In genomic region chr11:114785892-114786291, GRCm38 (mm10) we compare ENCODE assay signal across 10 mouse cellular contexts. TPM values are rescaled to one million over a fixed set of nuclear protein-coding genes. Genes with fewer than 3 reads are reported as not detected.
DNase-seq lines count a peak whose midpoint lies in the region; ATAC-seq and TF ChIP-seq lines count a peak whose summit lies in the region.
"Had no signal": no experiment of that assay in that cellular context is flagged by ENCODE, and none has a peak within 500 bp of the region (broad histone marks: within the 10 kb centered on the region; RNA-seq: fewer than 3 reads in every experiment).

No protein-coding gene starts in this region.

- no peak for TF ChIP-seq POLR2A in olfactory bulb, adult 2 months (IDR thresholded peaks at IDR 0.05; ENCODE audit: insufficient read depth, low read depth, low read length)

- no peak overlapping the region for H3K4me3 ChIP-seq in liver, embryonic 11.5 days (ENCODE audit: low read depth, low read length)
- H3K4me3 ChIP-seq in liver, postnatal 0 days (ENCODE audit: low read depth, low read length), result no peak overlapping the region
- no peak overlapping the region; the same call in 1 of the 2 replicates for H3K4me3 ChIP-seq in forebrain, embryonic 11.5 days (ENCODE audit: low read depth, low read length)
- H3K4me3 ChIP-seq in intestine, embryonic 15.5 days (replicated peaks), result peak overlapping the region; percentile 28
- peak overlapping the region; percentile 35 for H3K4me3 ChIP-seq in olfactory bulb, adult 2 months (ENCODE audit: insufficient read depth, low read depth, low read length)
- H3K4me3 ChIP-seq: liver, embryonic 15.5 days had no signal

- no peak for TF ChIP-seq CTCF in liver, postnatal 0 days (IDR thresholded peaks at IDR 0.05; ENCODE audit: low read depth)
- TF ChIP-seq CTCF in olfactory bulb, adult 2 months (IDR thresholded peaks at IDR 0.05; ENCODE audit: insufficient read depth, low read depth, low read length), result no peak

- no peaks in the 10 kb centered on the region for H3K9me3 ChIP-seq in liver, embryonic 11.5 days (ENCODE audit: control insufficient read depth, low read length)
- no peaks in the 10 kb centered on the region for H3K9me3 ChIP-seq in liver, postnatal 0 days (ENCODE audit: low read length)
- H3K9me3 ChIP-seq in forebrain, embryonic 11.5 days (ENCODE audit: control insufficient read depth, low read length), result no peaks in the 10 kb centered on the region
- no peaks in the 10 kb centered on the region for H3K9me3 ChIP-seq in intestine, embryonic 15.5 days
- H3K9me3 ChIP-seq: liver, embryonic 15.5 days had no signal

- H3K4me2 ChIP-seq in liver, embryonic 11.5 days, result peak overlapping the region; percentile 52
- no peak overlapping the region for H3K4me2 ChIP-seq in liver, postnatal 0 days (ENCODE audit: low read depth, low read length)
- H3K4me2 ChIP-seq in forebrain, embryonic 11.5 days (ENCODE audit: low read depth, low read length, severe bottlenecking), result peak overlapping the region; percentile 49
- H3K4me2 ChIP-seq in intestine, embryonic 15.5 days (replicated peaks), result peak overlapping the region; percentile 59
- H3K4me2 ChIP-seq: liver, embryonic 15.5 days had no signal

- no peak for DNase-seq in liver, embryonic 11.5 days (ENCODE audit: low spot score)
- no peak for DNase-seq in liver, postnatal 0 days
- DNase-seq in forebrain, embryonic 11.5 days (ENCODE audit: low spot score), result no peak
- DNase-seq in ovary, postnatal 36 days (ENCODE audit: low spot score), result no peak
- no peak for DNase-seq in layer of hippocampus, postnatal 14 days (ENCODE audit: low spot score in 2 of 2)

- no peak overlapping the region for H3K9ac ChIP-seq in liver, embryonic 11.5 days (ENCODE audit: low read depth, low read length)
- no peak overlapping the region for H3K9ac ChIP-seq in liver, postnatal 0 days (replicated peaks)
- peak overlapping the region; percentile 47 for H3K9ac ChIP-seq in forebrain, embryonic 11.5 days (ENCODE audit: low read length)
- no peak overlapping the region for H3K9ac ChIP-seq in intestine, embryonic 15.5 days
- H3K9ac ChIP-seq: liver, embryonic 15.5 days had no signal

- H3K4me1 ChIP-seq in liver, embryonic 11.5 days (replicated peaks; ENCODE audit: control insufficient read depth, insufficient read depth, low read length), result peaks cover 6% of the 10 kb centered on the region
- H3K4me1 ChIP-seq in liver, postnatal 0 days (ENCODE audit: insufficient read depth), result peaks cover 7% of the 10 kb centered on the region; the same call in 1 of the 2 replicates
- H3K4me1 ChIP-seq in forebrain, embryonic 11.5 days (replicated peaks; ENCODE audit: control insufficient read depth, insufficient read depth, low read length), result peaks cover 8% of the 10 kb centered on the region; the same call in 1 of the 2 replicates
- H3K4me1 ChIP-seq in intestine, embryonic 15.5 days (replicated peaks), result peaks cover 8% of the 10 kb centered on the region
- H3K4me1 ChIP-seq in olfactory bulb, adult 2 months (ENCODE audit: control insufficient read depth, insufficient read depth, low read length), result peaks cover 17% of the 10 kb centered on the region

- H3K27ac ChIP-seq in liver, embryonic 11.5 days (ENCODE audit: low read depth, low read length), result no peak overlapping the region
- no peak overlapping the region for H3K27ac ChIP-seq in liver, postnatal 0 days (ENCODE audit: low read depth)
- no peak overlapping the region for H3K27ac ChIP-seq in forebrain, embryonic 11.5 days (ENCODE audit: low read depth, low read length)
- H3K27ac ChIP-seq in intestine, embryonic 15.5 days, result no peak overlapping the region
- H3K27ac ChIP-seq in olfactory bulb, adult 2 months (ENCODE audit: insufficient read depth, low read depth, low read length), result no peak overlapping the region
- H3K27ac ChIP-seq: liver, embryonic 15.5 days had no signal

- H3K36me3 ChIP-seq in liver, embryonic 11.5 days (ENCODE audit: control insufficient read depth, insufficient read depth, low read length), result no peaks in the 10 kb centered on the region
- no peaks in the 10 kb centered on the region for H3K36me3 ChIP-seq in liver, postnatal 0 days (replicated peaks; ENCODE audit: insufficient read depth, low read length)
- H3K36me3 ChIP-seq in forebrain, embryonic 11.5 days (ENCODE audit: control insufficient read depth, insufficient read depth, low read length), result no peaks in the 10 kb centered on the region
- no peaks in the 10 kb centered on the region for H3K36me3 ChIP-seq in intestine, embryonic 15.5 days
- H3K36me3 ChIP-seq: liver, embryonic 15.5 days had no signal

- 40% methylated on average over 10 of the region's 10 CpGs for WGBS in liver, embryonic 11.5 days
- 38% methylated on average over 10 of the region's 10 CpGs for WGBS in liver, postnatal 0 days (ENCODE audit: insufficient replicate concordance)
- 53% methylated on average over 10 of the region's 10 CpGs for WGBS in forebrain, embryonic 11.5 days
- WGBS in intestine, embryonic 15.5 days, result 47% methylated on average over 10 of the region's 10 CpGs
- 72% methylated on average over 10 of the region's 10 CpGs for WGBS in olfactory bulb, adult 2 months

- no peak for ATAC-seq in liver, embryonic 11.5 days (replicated peaks; ENCODE audit: low FRiP score)
- ATAC-seq in liver, postnatal 0 days, result no peak
- ATAC-seq in forebrain, embryonic 11.5 days (replicated peaks; ENCODE audit: low FRiP score), result no peak
- ATAC-seq in intestine, embryonic 15.5 days, result no peak
- ATAC-seq in megakaryocyte progenitor cell, adult 5-6 weeks (replicated peaks; ENCODE audit: poor library complexity), result no peak

- H3K27me3 ChIP-seq in liver, embryonic 11.5 days (replicated peaks; ENCODE audit: control insufficient read depth, insufficient read depth, low read length), result peaks cover 78% of the 10 kb centered on the region
- H3K27me3 ChIP-seq in liver, postnatal 0 days (ENCODE audit: insufficient read depth, low read length), result peaks cover 56% of the 10 kb centered on the region
- H3K27me3 ChIP-seq in forebrain, embryonic 11.5 days (ENCODE audit: control insufficient read depth, insufficient read depth, low read length), result peaks cover 33% of the 10 kb centered on the region
- peaks cover 60% of the 10 kb centered on the region for H3K27me3 ChIP-seq in intestine, embryonic 15.5 days (replicated peaks)

- no peak for TF ChIP-seq EP300 in liver, postnatal 0 days (IDR thresholded peaks at IDR 0.05; ENCODE audit: low read depth)

RNA-seq across cellular contexts. Expression of gene Btbd17, which starts 9.9 kb away (rescaled TPM):
- 0.10 and 0.43 TPM in 2 replicates for polyA plus RNA-seq in liver, embryonic 11.5 days (2014; fragmentation: Nextera tagmentation; extraction: Ambion mirVana)
- polyA plus RNA-seq in liver, postnatal 0 days (2015; fragmentation: Nextera tagmentation; extraction: Ambion mirVana), result not detected in 2 replicates
- polyA plus RNA-seq in forebrain, embryonic 11.5 days (2014; fragmentation: Nextera tagmentation; extraction: Ambion mirVana), result 42.2 and 47.3 TPM in 2 replicates
- polyA plus RNA-seq in intestine, embryonic 15.5 days (2015; fragmentation: Nextera tagmentation; extraction: Ambion mirVana), result 1.4 and 1.5 TPM in 2 replicates
- not detected in 2 replicates for polyA plus RNA-seq in olfactory bulb, adult 2 months (2012; ENCODE audit: insufficient read depth, insufficient read length, low replicate concordance, missing spikeins)
- total RNA-seq in megakaryocyte progenitor cell, adult 5-6 weeks (2015), result not detected in 2 replicates
- not detected in 2 replicates for total RNA-seq in megakaryocyte progenitor cell, adult 5-6 weeks (2017)
- total RNA-seq in layer of hippocampus, postnatal 14 days (2021), result 10 to 100 TPM; 31.5 to 34.9 TPM
- total RNA-seq: heart, postnatal 25 days had no signal
- polyA plus RNA-seq: liver, embryonic 15.5 days had no signal

RNA-seq across cellular contexts. Expression of gene Gpr142, which starts 12.8 kb away (rescaled TPM):
- polyA plus RNA-seq in liver, embryonic 11.5 days (2014; fragmentation: Nextera tagmentation; extraction: Ambion mirVana), result not detected in 2 replicates
- polyA plus RNA-seq in liver, postnatal 0 days (2015; fragmentation: Nextera tagmentation; extraction: Ambion mirVana), result not detected in 2 replicates
- polyA plus RNA-seq in forebrain, embryonic 11.5 days (2014; fragmentation: Nextera tagmentation; extraction: Ambion mirVana), result not detected in 2 replicates
- polyA plus RNA-seq in intestine, embryonic 15.5 days (2015; fragmentation: Nextera tagmentation; extraction: Ambion mirVana), result 0.21 and 0.51 TPM in 2 replicates
- not detected in 2 replicates for polyA plus RNA-seq in olfactory bulb, adult 2 months (2012; ENCODE audit: insufficient read depth, insufficient read length, low replicate concordance, missing spikeins)
- not detected in 2 replicates for total RNA-seq in megakaryocyte progenitor cell, adult 5-6 weeks (2015)
- not detected in 2 replicates for total RNA-seq in megakaryocyte progenitor cell, adult 5-6 weeks (2017)
- not detected for total RNA-seq in layer of hippocampus, postnatal 14 days (2021)
- total RNA-seq: heart, postnatal 25 days had no signal
- polyA plus RNA-seq: liver, embryonic 15.5 days had no signal

RNA-seq across cellular contexts. Expression of gene Kif19a, which starts 20.7 kb away (rescaled TPM):
- polyA plus RNA-seq in liver, embryonic 11.5 days (2014; fragmentation: Nextera tagmentation; extraction: Ambion mirVana), result 0.16 TPM in 1 of 2 replicates, not detected in the other
- polyA plus RNA-seq in liver, postnatal 0 days (2015; fragmentation: Nextera tagmentation; extraction: Ambion mirVana), result 0.11 and 0.13 TPM in 2 replicates
- 0.83 and 1.2 TPM in 2 replicates for polyA plus RNA-seq in forebrain, embryonic 11.5 days (2014; fragmentation: Nextera tagmentation; extraction: Ambion mirVana)
- 0.33 and 0.45 TPM in 2 replicates for polyA plus RNA-seq in intestine, embryonic 15.5 days (2015; fragmentation: Nextera tagmentation; extraction: Ambion mirVana)
- polyA plus RNA-seq in olfactory bulb, adult 2 months (2012; ENCODE audit: insufficient read depth, insufficient read length, low replicate concordance, missing spikeins), result not detected in 2 replicates
- total RNA-seq in megakaryocyte progenitor cell, adult 5-6 weeks (2015), result not detected in 2 replicates
- not detected in 2 replicates for total RNA-seq in megakaryocyte progenitor cell, adult 5-6 weeks (2017)
- 10 to 100 TPM; 15.4 to 18.9 TPM for total RNA-seq in layer of hippocampus, postnatal 14 days (2021)

RNA-seq across cellular contexts. Expression of gene Dnaic2, which starts 58.7 kb away (rescaled TPM):
- not detected in 2 replicates for polyA plus RNA-seq in liver, embryonic 11.5 days (2014; fragmentation: Nextera tagmentation; extraction: Ambion mirVana)
- polyA plus RNA-seq in liver, postnatal 0 days (2015; fragmentation: Nextera tagmentation; extraction: Ambion mirVana), result 0.13 TPM in 1 of 2 replicates, not detected in the other
- polyA plus RNA-seq in forebrain, embryonic 11.5 days (2014; fragmentation: Nextera tagmentation; extraction: Ambion mirVana), result 0.96 and 1.1 TPM in 2 replicates
- polyA plus RNA-seq in intestine, embryonic 15.5 days (2015; fragmentation: Nextera tagmentation; extraction: Ambion mirVana), result 0.21 and 0.29 TPM in 2 replicates
- polyA plus RNA-seq in olfactory bulb, adult 2 months (2012; ENCODE audit: insufficient read depth, insufficient read length, low replicate concordance, missing spikeins), result not detected in 2 replicates
- not detected in 2 replicates for total RNA-seq in megakaryocyte progenitor cell, adult 5-6 weeks (2015)
- not detected in 2 replicates for total RNA-seq in megakaryocyte progenitor cell, adult 5-6 weeks (2017)
- total RNA-seq in layer of hippocampus, postnatal 14 days (2021), result 1 to 10 TPM; 1.6 to 3.5 TPM

Comparison
In these comparisons a context has a peak if more than half of its experiments do, and no peak if none do; other contexts are left out.
1. H3K4me3 ChIP-seq: peak in intestine, embryonic 15.5 days (single experiment) and olfactory bulb, adult 2 months (single experiment); none in liver, embryonic 11.5 days (single experiment), liver, postnatal 0 days (single experiment) and forebrain, embryonic 11.5 days (single experiment).
2. RNA of gene Btbd17, which starts 9.9 kb away (polyA plus RNA-seq): 42.2 to 47.3 TPM in forebrain, embryonic 11.5 days; 1.4 to 1.5 TPM in intestine, embryonic 15.5 days, 0.10 to 0.43 TPM in liver, embryonic 11.5 days, not detected in liver, postnatal 0 days and not detected in olfactory bulb, adult 2 months; every median in the first group is over 10 times any median in the second.